Mouse (Mus musculus): ENCODE measurements around the gene Tsnaxip1.
"Not testable (repeated sequence)": the region's sequence is repeated elsewhere in the genome, so short reads cannot be mapped to it uniquely, and the experiment has no call there.

Tsnaxip1 gene

GRCm38 (mm10) chr8:105813241-105813640, 14.3 kb upstream of the Tsnaxip1 start:
- no peak for DNase-seq (ENCODE audit: extremely low spot score, low read depth, low spot score)

- DNase-seq (ENCODE audit: extremely low spot score, low read depth, low spot score), result no peak
Measured at GRCm38 (mm10) chr8:105819659-105820058, 7.9 kb upstream of the Tsnaxip1 start.

GRCm38 (mm10) chr8:105820925-105821324, 6.6 kb upstream of the Tsnaxip1 start:
- DNase-seq (ENCODE audit: extremely low spot score, low read depth, low spot score), result no peak

- no peak for DNase-seq (ENCODE audit: extremely low spot score, low read depth, low spot score)
Measured at GRCm38 (mm10) chr8:105825506-105825905, 2.0 kb upstream of the Tsnaxip1 start.

GRCm38 (mm10) chr8:105826379-105826778, 1.2 kb upstream of the Tsnaxip1 start:
- no peak for DNase-seq (ENCODE audit: extremely low spot score, low read depth, low spot score)

GRCm38 (mm10) chr8:105833740-105834139, 6.2 kb downstream of the Tsnaxip1 start:
- not testable (repeated sequence) for DNase-seq (ENCODE audit: extremely low spot score, low read depth, low spot score)

- no peak for DNase-seq (ENCODE audit: extremely low spot score, low read depth, low spot score)
Measured at GRCm38 (mm10) chr8:105835318-105835717, 7.8 kb downstream of the Tsnaxip1 start.

- DNase-seq (ENCODE audit: extremely low spot score, low read depth, low spot score), result no peak
Measured at GRCm38 (mm10) chr8:105836991-105837390, 9.5 kb downstream of the Tsnaxip1 start.

GRCm38 (mm10) chr8:105839209-105839608, 11.7 kb downstream of the Tsnaxip1 start:
- DNase-seq (ENCODE audit: extremely low spot score, low read depth, low spot score), result no peak

GRCm38 (mm10) chr8:105846678-105847077, 19.1 kb downstream of the Tsnaxip1 start:
- DNase-seq (ENCODE audit: extremely low spot score, low read depth, low spot score), result no peak

- no peak for DNase-seq (ENCODE audit: extremely low spot score, low read depth, low spot score)
Measured at GRCm38 (mm10) chr8:105850014-105850413, 22.5 kb downstream of the Tsnaxip1 start.

GRCm38 (mm10) chr8:105850611-105851010, 23.1 kb downstream of the Tsnaxip1 start:
- DNase-seq (ENCODE audit: extremely low spot score, low read depth, low spot score), result no peak

GRCm38 (mm10) chr8:105851651-105852143, 24.2 kb downstream of the Tsnaxip1 start:
- DNase-seq (ENCODE audit: extremely low spot score, low read depth, low spot score), result peak; percentile 90

GRCm38 (mm10) chr8:105852146-105852729, 24.7 kb downstream of the Tsnaxip1 start:
- no peak for DNase-seq (ENCODE audit: extremely low spot score, low read depth, low spot score)

- DNase-seq (ENCODE audit: extremely low spot score, low read depth, low spot score), result no peak
Measured at GRCm38 (mm10) chr8:105853178-105853577, 25.6 kb downstream of the Tsnaxip1 start, which contains the start of gene Cenpt. Cenpt (minus strand) TSS chr8:105853278.

GRCm38 (mm10) chr8:105854303-105854702, 26.8 kb downstream of the Tsnaxip1 start:
- no peak for DNase-seq (ENCODE audit: extremely low spot score, low read depth, low spot score)

GRCm38 (mm10) chr8:105854715-105855216, 27.2 kb downstream of the Tsnaxip1 start, which contains the start of gene Thap11:
Thap11 (plus strand) TSS chr8:105855132.
- DNase-seq (ENCODE audit: extremely low spot score, low read depth, low spot score), result peak; percentile 91

GRCm38 (mm10) chr8:105855248-105856167, 28.0 kb downstream of the Tsnaxip1 start:
- no peak for DNase-seq (ENCODE audit: extremely low spot score, low read depth, low spot score)

GRCm38 (mm10) chr8:105856168-105856835, 28.8 kb downstream of the Tsnaxip1 start:
- DNase-seq (ENCODE audit: extremely low spot score, low read depth, low spot score), result no peak

- no peak for DNase-seq (ENCODE audit: extremely low spot score, low read depth, low spot score)
Measured at GRCm38 (mm10) chr8:105858495-105858894, 31.0 kb downstream of the Tsnaxip1 start.

- no peak for DNase-seq (ENCODE audit: extremely low spot score, low read depth, low spot score)
Measured at GRCm38 (mm10) chr8:105859314-105859713, 31.8 kb downstream of the Tsnaxip1 start.
